Mouse (Mus musculus): ENCODE measurements around the gene Myoz2. TPM values are rescaled to one million over a fixed set of nuclear protein-coding genes. Genes with fewer than 3 reads are reported as not detected.

Gene Myoz2
- total and polyA plus RNA-seq, 3 experiments = not detected

GRCm38 (mm10) chr3:123025634-123026033 lies 9.2 kb downstream of the Myoz2 start:
- no peak for DNase-seq (ENCODE audit: extremely low read depth)
- dilution Hi-C loops (cut with MboI; ENCODE audit: extremely low pct_ligation_motif_present, extremely low pct_unique_long_range_greater_than_20kb, low sequenced_read_pairs) (no loop called here), in situ Hi-C loops (cut with MboI; ENCODE audit: low pct_ligation_motif_present, low pct_unique_long_range_greater_than_20kb, low sequenced_read_pairs) (no loop called here)
- H3K27me3 ChIP-seq (replicated peaks) = no peaks in the 10 kb centered on the region
- no peak overlapping the region for H3K27ac ChIP-seq (ENCODE audit: insufficient read depth, low read depth)
- H3K9ac ChIP-seq (ENCODE audit: insufficient read depth, low read depth) = no peak overlapping the region
- no peaks in the 10 kb centered on the region for H3K4me1 ChIP-seq (ENCODE audit: control insufficient read depth in 1 of 2, insufficient read depth in 2 of 2)
- no peak overlapping the region for H3K4me3 ChIP-seq (replicated peaks in 1 of 3; ENCODE audit: low read depth in 2 of 3, low read length in 2 of 3, poor library complexity in 1 of 3)
- no peaks in the 10 kb centered on the region for H3K36me3 ChIP-seq (replicated peaks in 1 of 2; ENCODE audit: control insufficient read depth in 1 of 2, insufficient read depth in 1 of 2, low read length in 1 of 2)
- no peaks in the 10 kb centered on the region for H3K9me3 ChIP-seq (replicated peaks; ENCODE audit: low read length)
- H3K4me2 ChIP-seq (ENCODE audit: insufficient read depth, low read depth, poor library complexity, severe bottlenecking) = no peak overlapping the region
- H3K79me2 ChIP-seq (replicated peaks; ENCODE audit: control insufficient read depth, extremely low read depth, insufficient read depth, poor library complexity, severe bottlenecking) = no peaks in the 10 kb centered on the region
- TF ChIP-seq RCOR1 (conservative IDR thresholded peaks at IDR 0.05; ENCODE audit: low read depth, low read length) (no peak), E2F4 (IDR thresholded peaks at IDR 0.05; ENCODE audit: insufficient replicate concordance, low read depth, low read length) (no peak), BHLHE40 (IDR thresholded peaks at IDR 0.05; ENCODE audit: low read depth, low read length) (no peak), TBP (conservative IDR thresholded peaks at IDR 0.05; ENCODE audit: low read depth, low read length) (no peak), GABPA (IDR thresholded peaks at IDR 0.05; ENCODE audit: insufficient replicate concordance, low read depth, low read length) (no peak), MYC (IDR thresholded peaks at IDR 0.05; ENCODE audit: low read depth, low read length) (no peak), MAX (IDR thresholded peaks at IDR 0.05; ENCODE audit: low read length) (no peak), NRF1 (IDR thresholded peaks at IDR 0.05; ENCODE audit: low read depth, low read length) (no peak), MXI1 (IDR thresholded peaks at IDR 0.05; ENCODE audit: low read depth, low read length) (no peak), ETS1 (conservative IDR thresholded peaks at IDR 0.05; ENCODE audit: low read depth, low read length) (no peak), CHD1 (IDR thresholded peaks at IDR 0.05; ENCODE audit: low read depth, low read length) (no peak), MEF2A (IDR thresholded peaks at IDR 0.05; ENCODE audit: borderline replicate concordance, low read depth, low read length) (no peak)

- TF ChIP-seq MYC (IDR thresholded peaks at IDR 0.05; ENCODE audit: low read depth, low read length) (no peak), MAFK (IDR thresholded peaks at IDR 0.05; ENCODE audit: insufficient replicate concordance, low read length) (no peak), POLR2A (IDR thresholded peaks at IDR 0.05; ENCODE audit: low read depth, low read length) (no peak), UBTF (IDR thresholded peaks at IDR 0.05; ENCODE audit: low read depth, low read length) (no peak), KAT2A (IDR thresholded peaks at IDR 0.05; ENCODE audit: insufficient replicate concordance, low read length) (no peak), POLR2AphosphoS2 (IDR thresholded peaks at IDR 0.05; ENCODE audit: low read depth, low read length) (no peak), MXI1 (IDR thresholded peaks at IDR 0.05; ENCODE audit: low read depth, low read length) (no peak), MAX (IDR thresholded peaks at IDR 0.05; ENCODE audit: low read length) (no peak), EP300 (IDR thresholded peaks at IDR 0.05; ENCODE audit: low read length) (no peak), RAD21 (IDR thresholded peaks at IDR 0.05; ENCODE audit: low read depth, low read length) (no peak), HCFC1 (IDR thresholded peaks at IDR 0.05; ENCODE audit: low read depth, low read length) (no peak), ZKSCAN1 (IDR thresholded peaks at IDR 0.05; ENCODE audit: borderline replicate concordance, low read depth, low read length) (no peak), CHD2 (IDR thresholded peaks at IDR 0.05; ENCODE audit: low read length) (no peak), BHLHE40 (IDR thresholded peaks at IDR 0.05; ENCODE audit: low read depth, low read length) (no peak), NRF1 (IDR thresholded peaks at IDR 0.05; ENCODE audit: low read depth, low read length) (no peak), PAX5 (IDR thresholded peaks at IDR 0.05; ENCODE audit: low read length) (no peak), ZNF384 (IDR thresholded peaks at IDR 0.05; ENCODE audit: low read depth, low read length) (no peak)
- Histone ChIP-seq H3K4me3 (replicated peaks in 1 of 3; ENCODE audit: low read depth in 2 of 3, low read length in 2 of 3, poor library complexity in 1 of 3) (no peak overlapping the region), H3K4me1 (ENCODE audit: control insufficient read depth in 1 of 2, insufficient read depth in 2 of 2) (no peaks in the 10 kb centered on the region), H3K27ac (ENCODE audit: insufficient read depth, low read depth) (no peak overlapping the region), H3K79me2 (replicated peaks; ENCODE audit: control insufficient read depth, extremely low read depth, insufficient read depth, poor library complexity, severe bottlenecking) (no peaks in the 10 kb centered on the region), H3K4me2 (ENCODE audit: insufficient read depth, low read depth, poor library complexity, severe bottlenecking) (no peak overlapping the region), H3K36me3 (replicated peaks in 1 of 2; ENCODE audit: control insufficient read depth in 1 of 2, insufficient read depth in 1 of 2, low read length in 1 of 2) (no peaks in the 10 kb centered on the region), H3K27me3 (replicated peaks) (no peaks in the 10 kb centered on the region), H3K9ac (ENCODE audit: insufficient read depth, low read depth) (no peak overlapping the region), H3K9me3 (replicated peaks; ENCODE audit: low read length) (no peaks in the 10 kb centered on the region)
- DNase-seq (ENCODE audit: extremely low read depth) = no peak
- in situ Hi-C loops (cut with MboI; ENCODE audit: low pct_ligation_motif_present, low pct_unique_long_range_greater_than_20kb, low sequenced_read_pairs) = no loop called here
- dilution Hi-C loops (cut with MboI; ENCODE audit: extremely low pct_ligation_motif_present, extremely low pct_unique_long_range_greater_than_20kb, low sequenced_read_pairs) = no loop called here
Measured at GRCm38 (mm10) chr3:123024496-123025234, 10.2 kb downstream of the Myoz2 start.

Measured in CH12.LX (cell line).